Mouse (Mus musculus): ENCODE data around the gene Dgkh. TPM values are rescaled to one million over a fixed set of nuclear protein-coding genes. Genes with fewer than 3 reads are reported as not detected.

The Dgkh gene
- polyA plus RNA-seq (2015; fragmentation: Nextera tagmentation; extraction: Ambion mirVana): 7.6 and 9.9 TPM in 2 replicates

DNA sequence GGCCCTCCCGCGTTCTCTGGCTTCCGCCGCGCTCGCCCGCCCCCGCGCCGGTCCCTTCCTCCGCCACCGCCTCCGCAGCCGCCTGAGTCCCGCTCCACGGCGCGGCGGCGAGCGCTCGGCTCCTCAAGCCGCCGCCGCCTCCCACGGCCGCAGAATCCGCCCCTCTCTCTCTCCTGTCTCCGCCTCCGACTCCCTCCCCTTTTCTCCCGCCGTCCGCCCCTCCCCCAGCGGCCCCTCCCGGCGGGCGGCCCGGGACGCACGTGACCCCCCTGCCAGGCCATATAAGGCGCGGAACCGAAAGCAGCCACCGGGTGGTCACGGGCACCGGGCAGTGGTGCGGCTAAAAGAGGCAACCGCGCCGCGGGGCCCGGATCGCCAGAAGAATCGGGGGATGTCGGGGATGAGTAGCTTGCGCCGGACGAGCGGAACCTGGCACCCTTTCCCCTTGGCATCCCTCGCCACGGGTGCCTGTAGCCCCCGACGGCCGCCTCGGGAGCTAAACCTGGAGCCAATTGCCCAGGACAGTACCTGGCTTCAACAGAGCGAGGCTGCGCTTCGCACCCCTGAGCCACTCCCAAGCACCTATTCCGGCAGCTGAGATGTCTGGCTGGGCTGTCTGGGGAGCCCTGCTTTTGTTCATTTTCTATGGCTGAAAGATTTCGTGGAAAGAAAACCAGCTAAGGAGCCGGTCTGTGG, at the start of gene Dgkh:
Gene Dgkh, minus strand, starts transcription at position 160 of the 696 bp plus-strand sequence.
- Histone ChIP-seq H3K4me1 (peaks cover 30% of the 10 kb centered on the region), H3K9me3 (replicated peaks) (no peaks in the 10 kb centered on the region), H3K27ac (replicated peaks) (peak within 1 kb of the TSS; percentile 94), H3K9ac (replicated peaks) (peak within 1 kb of the TSS; percentile 94), H3K36me3 (no peaks in the 10 kb centered on the region), H3K4me2 (peak within 1 kb of the TSS; percentile 97), H3K27me3 (replicated peaks) (no peaks in the 10 kb centered on the region), H3K4me3 (replicated peaks) (peak within 1 kb of the TSS; percentile 87)
- under 1% methylated on average over 52 of the region's 71 CpGs for WGBS
- peak; percentile 93 for ATAC-seq (ENCODE audit: low FRiP score)

DNA sequence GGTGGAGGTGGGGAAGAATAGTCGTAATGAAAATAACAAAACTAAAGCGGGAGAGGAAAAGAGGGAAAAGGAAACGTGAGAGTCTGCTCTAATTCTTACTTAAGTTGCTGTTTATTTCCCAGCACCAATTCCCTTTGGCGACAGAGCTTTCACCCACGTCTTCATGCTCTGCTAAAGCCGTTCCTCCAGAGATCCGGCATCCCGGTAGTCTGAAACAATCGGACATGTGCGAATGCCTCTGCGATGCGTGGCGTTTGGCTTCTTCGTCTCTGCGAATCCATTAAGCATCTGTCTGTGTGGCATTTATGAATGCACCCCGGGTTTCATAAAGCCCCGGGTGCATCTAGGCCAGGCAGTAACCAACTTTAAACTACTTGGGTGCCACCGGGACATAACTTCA, 44.6 kb upstream of the Dgkh start:
- Histone ChIP-seq H3K4me2 (peak overlapping the region; percentile 48), H3K27ac (replicated peaks) (no peak overlapping the region), H3K9me3 (replicated peaks) (no peaks in the 10 kb centered on the region), H3K36me3 (no peaks in the 10 kb centered on the region), H3K4me3 (replicated peaks) (no peak overlapping the region; the same call in 1 of the 2 replicates), H3K9ac (replicated peaks) (no peak overlapping the region), H3K27me3 (replicated peaks) (no peaks in the 10 kb centered on the region), H3K4me1 (peaks cover 17% of the 10 kb centered on the region)
- WGBS: 44% methylated on average over 18 of the region's 18 CpGs
- ATAC-seq (ENCODE audit: low FRiP score): peak; percentile 38; the same call in 1 of the 2 replicates

DNA sequence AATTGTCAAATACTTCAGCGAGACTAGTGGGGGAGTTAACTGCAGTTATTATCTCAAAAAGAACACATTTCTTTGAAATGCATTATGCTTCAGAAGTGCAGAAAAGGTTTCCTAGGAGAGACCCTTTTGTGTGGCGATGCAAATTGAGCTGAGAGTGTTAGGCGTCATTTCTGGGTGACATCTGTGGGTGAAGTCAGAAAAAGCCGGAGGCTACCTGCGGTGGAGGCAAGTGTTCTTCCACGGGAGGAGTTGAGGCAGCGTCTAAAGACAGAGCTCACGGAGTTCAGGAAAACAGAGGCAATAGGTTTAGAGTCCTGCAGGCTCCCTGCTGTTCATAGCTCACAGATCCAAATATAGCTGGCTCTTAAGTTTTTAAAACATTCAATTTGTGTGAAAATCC, 44.1 kb upstream of the Dgkh start:
- ATAC-seq (ENCODE audit: low FRiP score): no peak
- Histone ChIP-seq H3K9me3 (replicated peaks) (no peaks in the 10 kb centered on the region), H3K4me2 (peak overlapping the region; percentile 48), H3K9ac (replicated peaks) (no peak overlapping the region), H3K4me3 (replicated peaks) (no peak overlapping the region; the same call in 1 of the 2 replicates), H3K27ac (replicated peaks) (no peak overlapping the region), H3K36me3 (no peaks in the 10 kb centered on the region), H3K27me3 (replicated peaks) (no peaks in the 10 kb centered on the region), H3K4me1 (peaks cover 17% of the 10 kb centered on the region)
- WGBS: 15% methylated on average over 8 of the region's 8 CpGs

DNA sequence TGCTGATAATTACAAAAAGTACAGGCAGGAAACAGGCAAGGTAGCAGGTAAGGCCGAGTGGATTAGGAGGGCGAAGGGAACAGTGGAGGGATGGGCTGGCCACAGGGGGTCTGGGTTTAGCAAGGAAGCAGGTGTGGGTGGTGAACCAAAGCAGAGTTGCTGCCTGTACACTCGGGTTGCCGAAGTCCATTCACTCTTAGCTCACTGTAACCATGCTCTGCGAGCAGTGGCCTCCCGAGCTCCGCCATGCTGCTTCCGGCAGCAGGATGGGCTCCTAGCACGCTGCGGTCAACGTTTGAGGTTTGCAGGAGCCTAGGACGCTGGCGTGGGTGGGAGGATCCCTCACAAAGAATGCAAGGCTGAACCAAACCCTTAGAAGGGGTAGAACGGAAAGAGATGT, 43.1 kb upstream of the Dgkh start:
- H3K4me1 ChIP-seq: peaks cover 17% of the 10 kb centered on the region
- no peak for ATAC-seq (ENCODE audit: low FRiP score)

DNA sequence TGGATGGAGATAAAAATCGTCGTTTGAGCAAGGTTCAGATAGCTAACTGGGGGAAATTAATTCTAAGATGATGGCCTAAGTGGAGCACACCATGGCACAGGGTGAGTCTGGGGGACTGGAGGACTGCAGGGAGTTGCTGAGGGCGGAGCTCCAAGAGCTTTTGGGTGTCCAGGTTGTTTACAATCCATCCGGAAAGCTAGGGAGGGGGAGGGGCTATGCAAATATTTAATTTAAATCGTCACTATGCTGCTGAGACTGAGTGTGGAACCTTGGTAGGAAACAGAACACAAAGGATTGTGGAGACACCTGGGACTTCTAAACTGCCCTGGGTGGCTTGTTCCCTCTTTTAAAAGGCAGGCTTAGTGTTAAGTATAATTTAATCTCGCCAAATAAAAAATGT, 42.6 kb upstream of the Dgkh start:
- no peak overlapping the region for H3K4me2 ChIP-seq
- WGBS: 62% methylated on average over 6 of the region's 6 CpGs
- no peak for ATAC-seq (ENCODE audit: low FRiP score)

More for the DNA sequence above, 43.1 kb upstream of the Dgkh start:
- Histone ChIP-seq H3K27ac (replicated peaks) (no peak overlapping the region), H3K9ac (replicated peaks) (no peak overlapping the region), H3K4me3 (replicated peaks) (no peak overlapping the region), H3K36me3 (no peaks in the 10 kb centered on the region), H3K27me3 (replicated peaks) (no peaks in the 10 kb centered on the region), H3K9me3 (replicated peaks) (no peaks in the 10 kb centered on the region), H3K4me2 (no peak overlapping the region)
- 79% methylated on average over 14 of the region's 14 CpGs for WGBS

DNA sequence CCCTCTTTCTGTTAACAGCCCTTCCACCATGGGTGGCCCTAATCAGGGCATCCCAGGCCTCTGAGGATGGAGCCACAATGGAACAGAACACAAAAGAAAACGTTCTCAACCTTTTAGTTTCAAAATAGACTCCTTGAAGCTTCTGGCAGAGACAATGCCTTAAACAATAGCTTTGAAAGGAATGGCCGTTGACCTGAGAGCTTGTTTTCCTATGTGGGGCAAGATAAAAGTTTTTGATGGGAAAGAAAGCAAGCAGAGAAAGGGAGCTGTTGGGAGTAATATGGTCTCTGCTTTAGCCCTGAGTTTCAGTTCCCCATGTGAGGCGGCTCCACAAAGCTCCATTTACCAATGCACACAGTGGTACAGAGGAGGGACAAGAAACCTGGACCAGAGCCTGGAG, 37.9 kb upstream of the Dgkh start:
- Histone ChIP-seq H3K9ac (replicated peaks) (no peak overlapping the region), H3K27ac (replicated peaks) (no peak overlapping the region), H3K9me3 (replicated peaks) (no peaks in the 10 kb centered on the region), H3K4me1 (no peaks in the 10 kb centered on the region), H3K36me3 (no peaks in the 10 kb centered on the region), H3K4me3 (replicated peaks) (no peak overlapping the region), H3K27me3 (replicated peaks) (no peaks in the 10 kb centered on the region), H3K4me2 (no peak overlapping the region)
- 13% methylated on average over 3 of the region's 3 CpGs for whole genome bisulfite sequencing
- ATAC-seq (ENCODE audit: low FRiP score): no peak

More for the DNA sequence above, 42.6 kb upstream of the Dgkh start:
- H3K27me3 ChIP-seq (replicated peaks): no peaks in the 10 kb centered on the region
- H3K36me3 ChIP-seq: no peaks in the 10 kb centered on the region
- peaks cover 17% of the 10 kb centered on the region for H3K4me1 ChIP-seq
- no peaks in the 10 kb centered on the region for H3K9me3 ChIP-seq (replicated peaks)
- H3K4me3 ChIP-seq (replicated peaks): no peak overlapping the region
- no peak overlapping the region for H3K27ac ChIP-seq (replicated peaks)
- no peak overlapping the region for H3K9ac ChIP-seq (replicated peaks)

DNA sequence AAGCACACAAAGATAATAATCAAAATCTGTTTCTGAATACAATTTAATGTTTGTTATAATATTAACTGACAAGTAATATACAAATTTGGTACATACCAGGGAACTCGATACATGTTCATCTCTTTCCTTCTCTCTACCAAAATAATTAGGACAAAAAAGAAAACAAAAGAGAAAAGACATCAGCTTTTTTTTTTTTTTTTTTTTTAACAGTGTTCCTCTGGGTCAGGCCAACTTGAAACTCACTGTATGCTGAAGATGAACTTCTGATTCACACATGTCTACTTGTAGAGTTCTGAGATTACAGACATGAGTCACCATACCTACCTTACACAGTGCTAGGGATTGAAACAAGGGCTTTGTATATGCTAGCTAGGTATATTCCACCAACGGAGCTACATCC, 28.5 kb upstream of the Dgkh start:
- H3K9me3 ChIP-seq (replicated peaks): no peaks in the 10 kb centered on the region
- 90% methylated on average over 2 of the region's 2 CpGs for WGBS

DNA sequence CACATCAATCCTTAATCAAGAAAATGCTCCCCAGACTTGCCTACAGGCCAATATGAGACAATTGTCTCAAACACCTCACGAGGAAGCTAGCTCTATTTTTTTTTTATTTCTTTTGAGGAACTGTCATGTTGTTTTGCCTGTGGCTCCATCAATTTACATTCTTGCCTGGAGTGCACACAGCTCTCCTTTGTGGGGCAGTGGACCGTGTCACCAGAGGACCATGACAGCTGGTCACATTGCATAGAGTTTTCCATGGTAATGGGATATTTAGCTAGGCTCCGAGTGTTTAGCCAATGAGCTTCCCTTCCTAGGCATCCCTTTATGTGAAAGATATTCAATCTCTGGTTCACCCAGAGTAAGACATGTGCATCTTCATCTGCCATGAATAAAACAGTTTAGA, 26.9 kb upstream of the Dgkh start:
- H3K4me3 ChIP-seq (replicated peaks): no peak overlapping the region
- H3K9me3 ChIP-seq (replicated peaks): no peaks in the 10 kb centered on the region
- no peak overlapping the region for H3K27ac ChIP-seq (replicated peaks)
- no peaks in the 10 kb centered on the region for H3K4me1 ChIP-seq
- H3K27me3 ChIP-seq (replicated peaks): no peaks in the 10 kb centered on the region
- H3K36me3 ChIP-seq: no peaks in the 10 kb centered on the region
- H3K4me2 ChIP-seq: no peak overlapping the region
- ATAC-seq (ENCODE audit: low FRiP score): no peak
- no peak overlapping the region for H3K9ac ChIP-seq (replicated peaks)
- 20% methylated on average over 3 of the region's 3 CpGs for WGBS

More for the DNA sequence above, 28.5 kb upstream of the Dgkh start:
- Histone ChIP-seq H3K4me2 (no peak overlapping the region), H3K27ac (replicated peaks) (no peak overlapping the region), H3K9ac (replicated peaks) (no peak overlapping the region), H3K4me1 (no peaks in the 10 kb centered on the region), H3K4me3 (replicated peaks) (no peak overlapping the region), H3K27me3 (replicated peaks) (no peaks in the 10 kb centered on the region), H3K36me3 (no peaks in the 10 kb centered on the region)
- no peak for ATAC-seq (ENCODE audit: low FRiP score)

DNA sequence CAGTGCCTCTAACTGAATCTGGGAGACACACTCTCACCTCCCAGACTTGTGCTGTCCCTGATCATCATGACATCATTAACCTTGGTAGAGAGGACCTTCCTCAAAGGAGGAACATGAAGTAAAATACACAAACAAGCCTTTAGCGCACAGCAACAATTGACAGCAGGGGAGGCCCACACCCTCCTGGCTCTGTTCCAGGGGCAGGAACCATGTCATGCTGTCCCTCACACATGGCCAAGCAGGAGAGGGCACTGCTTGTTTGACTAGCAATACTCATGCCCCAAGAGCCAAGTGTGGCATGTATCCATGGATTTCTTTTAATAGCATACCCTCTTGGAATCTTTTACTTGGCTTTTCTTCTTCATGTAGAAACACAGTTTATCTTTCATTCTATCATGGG, 22.7 kb upstream of the Dgkh start:
- H3K9me3 ChIP-seq (replicated peaks): no peaks in the 10 kb centered on the region
- ATAC-seq (ENCODE audit: low FRiP score): no peak
- H3K4me3 ChIP-seq (replicated peaks): no peak overlapping the region

DNA sequence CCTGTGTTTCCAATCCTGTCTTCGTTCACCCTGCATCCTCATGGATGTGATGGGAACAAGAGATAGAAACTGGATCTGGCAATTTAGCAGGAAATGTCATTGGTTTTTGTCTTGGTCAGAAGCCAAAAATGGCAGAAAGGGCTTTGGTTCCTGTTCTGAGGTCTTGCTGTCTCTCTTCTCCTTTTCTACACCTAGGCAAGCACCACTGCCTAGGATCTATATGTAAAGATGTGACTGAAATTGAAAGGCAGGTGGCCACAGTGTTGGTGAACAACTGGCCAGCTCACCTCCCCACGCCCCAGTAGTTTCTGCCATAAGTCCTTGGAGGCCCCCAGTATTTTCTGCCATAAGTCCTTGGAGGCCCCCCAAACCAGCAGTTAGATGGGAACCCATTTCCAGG, 16.1 kb upstream of the Dgkh start:
- no peak for ATAC-seq (ENCODE audit: low FRiP score)
- Histone ChIP-seq H3K36me3 (no peaks in the 10 kb centered on the region), H3K4me2 (no peak overlapping the region), H3K9me3 (replicated peaks) (no peaks in the 10 kb centered on the region), H3K27ac (replicated peaks) (no peak overlapping the region), H3K27me3 (replicated peaks) (no peaks in the 10 kb centered on the region), H3K9ac (replicated peaks) (no peak overlapping the region), H3K4me3 (replicated peaks) (no peak overlapping the region), H3K4me1 (no peaks in the 10 kb centered on the region)
- WGBS: 90% methylated on average over 2 of the region's 2 CpGs

More for the DNA sequence above, 22.7 kb upstream of the Dgkh start:
- no peak overlapping the region for H3K9ac ChIP-seq (replicated peaks)
- no peaks in the 10 kb centered on the region for H3K27me3 ChIP-seq (replicated peaks)
- WGBS: 78% methylated on average over 1 of the region's 1 CpGs
- no peaks in the 10 kb centered on the region for H3K4me1 ChIP-seq
- no peak overlapping the region for H3K27ac ChIP-seq (replicated peaks)
- no peaks in the 10 kb centered on the region for H3K36me3 ChIP-seq
- H3K4me2 ChIP-seq: no peak overlapping the region

DNA sequence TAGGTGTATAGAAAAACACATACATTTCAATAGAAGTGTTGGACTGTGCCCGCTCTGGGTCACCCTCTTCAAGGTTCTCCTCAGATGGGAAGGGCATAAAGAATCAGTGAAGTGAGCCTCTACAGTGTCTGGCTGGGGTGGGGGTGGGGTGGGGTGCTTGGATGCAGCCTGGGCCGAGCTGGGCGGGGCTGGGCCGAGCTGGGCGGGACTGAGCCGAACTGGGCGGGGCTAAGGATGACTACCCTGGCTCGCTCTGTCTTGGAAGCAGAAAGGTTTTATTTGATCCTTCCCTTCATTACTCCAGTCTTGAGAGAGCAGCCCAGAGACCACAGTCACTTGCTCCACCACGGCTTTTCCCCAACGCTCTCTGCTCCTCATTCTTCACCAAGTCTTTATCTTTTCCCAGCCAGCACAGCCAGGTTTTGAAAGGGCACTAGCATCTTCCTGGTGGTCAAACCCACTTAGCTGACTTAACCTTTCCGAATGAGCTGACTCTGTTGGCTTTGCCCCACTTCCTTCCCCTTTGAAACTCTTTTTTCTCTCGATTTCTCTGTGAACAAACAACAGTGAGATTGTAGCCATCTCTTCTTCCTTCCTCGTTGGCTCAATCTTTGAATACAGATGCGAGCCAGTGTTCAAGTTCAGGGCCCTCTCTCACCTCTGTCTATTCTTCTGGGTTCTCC, 15.5 kb upstream of the Dgkh start:
- Histone ChIP-seq H3K4me1 (no peaks in the 10 kb centered on the region), H3K27me3 (replicated peaks) (no peaks in the 10 kb centered on the region), H3K9me3 (replicated peaks) (no peaks in the 10 kb centered on the region), H3K4me3 (replicated peaks) (no peak overlapping the region), H3K27ac (replicated peaks) (no peak overlapping the region), H3K36me3 (no peaks in the 10 kb centered on the region), H3K4me2 (no peak overlapping the region), H3K9ac (replicated peaks) (no peak overlapping the region)
- no peak for ATAC-seq (ENCODE audit: low FRiP score)
- WGBS: 52% methylated on average over 14 of the region's 14 CpGs

DNA sequence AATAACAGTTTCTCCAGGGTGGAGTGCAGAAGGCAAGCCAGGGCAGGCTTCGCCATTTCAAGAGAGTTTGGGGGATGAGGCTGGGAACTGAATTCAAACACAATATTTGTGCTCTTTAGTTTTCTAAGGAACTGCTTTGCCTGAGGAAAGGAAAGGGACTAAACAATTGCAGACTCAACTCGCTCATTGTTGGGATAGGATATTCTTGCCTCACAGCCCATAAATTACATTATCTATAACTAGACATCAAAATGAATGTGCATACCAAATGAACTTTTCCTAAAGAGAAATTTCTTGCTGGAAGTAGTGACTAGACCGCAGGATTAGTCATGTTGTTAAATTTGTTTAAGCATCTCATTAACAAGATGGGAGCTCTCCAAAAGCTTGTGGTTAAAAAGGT, 14.9 kb upstream of the Dgkh start:
- Histone ChIP-seq H3K4me1 (no peaks in the 10 kb centered on the region), H3K27me3 (replicated peaks) (no peaks in the 10 kb centered on the region), H3K4me3 (replicated peaks) (no peak overlapping the region), H3K4me2 (no peak overlapping the region), H3K9me3 (replicated peaks) (no peaks in the 10 kb centered on the region), H3K27ac (replicated peaks) (no peak overlapping the region), H3K9ac (replicated peaks) (no peak overlapping the region), H3K36me3 (no peaks in the 10 kb centered on the region)
- 83% methylated on average over 3 of the region's 3 CpGs for WGBS
- no peak for ATAC-seq (ENCODE audit: low FRiP score)

Measured in neural tube, embryonic 15.5 days (tissue).